Mouse (Mus musculus) lung, embryonic 14.5 days (tissue): Measurements from ENCODE around the gene Sept3. TPM values are rescaled to one million over a fixed set of nuclear protein-coding genes. Genes with fewer than 3 reads are reported as not detected.

Source experiments
- ATAC-seq: fragments of 200-750 bp; cut with Nextera tagmentation; 2 replicates; pipeline ENCODE4 v1.8.0; 2017; ENCODE audit warnings: mild to moderate bottlenecking, moderate TSS enrichment, moderate library complexity; ENCODE audit not compliant: insufficient read depth
- DNase-seq: peaks from one replicate; pipeline ENCODE4 v3.0.0-alpha.2; 2015
- H3K27ac ChIP-seq: fragments of 300-500 bp; sonication (generic); 2 replicates; pipeline ENCODE4 v1.5.1; 2014; ENCODE audit warnings: low read depth, mild to moderate bottlenecking, moderate library complexity
- H3K27me3 ChIP-seq: fragments of 300-500 bp; sonication (generic); 2 replicates; pipeline ENCODE4 v1.6.1; 2014; ENCODE audit warnings: low read length, control low read depth; ENCODE audit not compliant: insufficient read depth
- H3K36me3 ChIP-seq: fragments of 300-500 bp; sonication (generic); 2 replicates; pipeline ENCODE4 v1.6.1; 2014; ENCODE audit warnings: control low read depth; ENCODE audit not compliant: insufficient read depth
- H3K4me1 ChIP-seq: fragments of 300-500 bp; sonication (generic); 2 replicates; pipeline ENCODE4 v1.6.1; 2014; ENCODE audit warnings: antibody characterized with exemption, control low read depth; ENCODE audit not compliant: insufficient read depth
- H3K4me2 ChIP-seq: fragments of 300-500 bp; sonication (generic); 2 replicates; pipeline ENCODE4 v1.6.1; 2014; ENCODE audit warnings: mild to moderate bottlenecking
- H3K4me3 ChIP-seq: fragments of 300-500 bp; sonication (generic); 2 replicates; pipeline ENCODE4 v1.5.1; 2014; ENCODE audit warnings: low read depth, low read length
- H3K9ac ChIP-seq: fragments of 300-500 bp; sonication (generic); 2 replicates; pipeline ENCODE4 v1.6.1; 2014
- H3K9me3 ChIP-seq: fragments of 300-500 bp; sonication (generic); 2 replicates; pipeline ENCODE4 v1.6.1; 2016; ENCODE audit warnings: low read depth, low read length, control low read depth
- CTCF ChIP-seq: IDR thresholded peaks from 2 replicates; pipeline ENCODE4 v1.5.1; 2016; ENCODE audit warnings: antibody characterized with exemption, low read depth
- WGBS: fragments of 180-500 bp; shearing (Covaris S2); extraction: QIAGEN DNeasy Blood & Tissue Kit; methylation state at CpG from one replicate; pipeline ENCODE4 v1.1.7; 2014; 5-methylcytosine and 5-hydroxymethylcytosine counted together
- polyA plus RNA-seq: library from polyadenylated mRNA; unstranded; fragments of >200 nt; fragmentation: Nextera tagmentation; extraction: Ambion mirVana; gene quantifications from 2 replicates; pipeline ENCODE4 v1.2.1, GENCODE M21; 2014

Gene Sept3
- 8.1 and 8.7 TPM in 2 replicates for polyA plus RNA-seq

- 29% methylated on average over 6 of the region's 6 CpGs for WGBS
- Histone ChIP-seq H3K27ac (no peak within 1 kb of the TSS), H3K9ac (peak within 1 kb of the TSS; percentile 55), H3K36me3 (no peaks in the 10 kb centered on the region), H3K4me3 (peak within 1 kb of the TSS; percentile 58), H3K4me2 (peak within 1 kb of the TSS; percentile 97), H3K27me3 (peaks cover 26% of the 10 kb centered on the region), H3K9me3 (no peaks in the 10 kb centered on the region), H3K4me1 (0 out of 2 replicates have a peak, but pooled peaks cover 6% of the 10 kb centered on the region)
- DNase-seq (no peak), ATAC-seq (no peak)
- TF ChIP-seq CTCF: no peak
These were observed at the start of gene Sept3 for GRCm38 (mm10) chr15:82274593-82274926. TSS of gene Sept3 (plus strand) at chr15:82274893.

DNA sequence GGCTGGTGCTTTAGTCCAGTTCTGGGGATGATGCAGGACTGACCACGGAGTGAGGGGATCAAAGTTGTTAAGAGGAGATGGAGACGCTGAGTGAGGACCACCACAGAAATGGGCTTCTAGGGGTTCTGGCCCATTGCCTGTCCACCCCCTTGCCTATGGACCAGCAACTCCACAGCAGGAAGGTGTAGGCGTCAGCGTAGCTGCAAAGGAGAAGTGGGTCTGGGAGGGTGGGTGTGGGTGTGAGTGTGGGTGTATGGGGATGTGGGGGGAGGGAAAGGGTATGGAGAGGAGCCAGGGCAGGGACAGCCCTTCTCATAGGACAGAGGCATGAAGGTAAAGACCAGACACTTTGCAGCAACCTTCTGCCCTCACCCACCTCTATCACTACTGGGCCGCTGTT is 48.9 kb upstream of the Sept3 start:
- H3K27me3 ChIP-seq: peaks cover 29% of the 10 kb centered on the region
- no peaks in the 10 kb centered on the region for H3K9me3 ChIP-seq
- no peak overlapping the region for H3K9ac ChIP-seq
- no peaks in the 10 kb centered on the region for H3K36me3 ChIP-seq
- DNase-seq: no peak
- H3K4me3 ChIP-seq: no peak overlapping the region
- WGBS: 89% methylated on average over 5 of the region's 5 CpGs
- H3K27ac ChIP-seq: no peak overlapping the region
- H3K4me1 ChIP-seq: peaks cover 4% of the 10 kb centered on the region; the same call in 1 of the 2 replicates
- no peak overlapping the region for H3K4me2 ChIP-seq
- TF ChIP-seq CTCF: no peak
- no peak for ATAC-seq

DNA sequence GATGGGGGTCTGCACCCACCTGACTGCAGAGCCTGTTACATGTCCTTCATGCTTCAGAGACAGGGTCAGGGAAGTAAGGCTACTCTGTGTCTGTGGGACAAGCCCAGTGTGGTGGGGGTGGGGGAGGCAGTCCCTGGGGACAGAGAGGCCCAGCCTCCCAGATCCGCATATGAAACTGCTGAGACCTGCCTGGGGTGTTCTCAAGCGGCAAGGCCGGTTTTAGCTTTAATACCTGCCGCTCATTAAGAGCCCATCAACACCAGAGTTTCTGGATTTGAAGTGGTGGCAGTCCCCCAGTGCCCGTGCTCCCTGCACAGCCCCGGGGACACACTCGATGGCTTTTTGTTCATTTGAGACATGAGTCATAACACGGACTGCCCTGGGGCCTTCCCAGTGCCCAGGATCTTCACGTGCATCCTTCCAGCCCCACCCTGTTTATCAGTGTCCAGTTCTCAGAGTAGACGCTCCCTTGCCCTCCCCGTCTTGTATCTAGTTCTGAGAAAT is 45.1 kb upstream of the Sept3 start:
- Histone ChIP-seq H3K9me3 (no peaks in the 10 kb centered on the region), H3K36me3 (peaks cover 6% of the 10 kb centered on the region; the same call in 1 of the 2 replicates), H3K4me3 (no peak overlapping the region), H3K27ac (peak overlapping the region; percentile 32; the same call in 1 of the 2 replicates), H3K27me3 (peaks cover 8% of the 10 kb centered on the region), H3K4me2 (no peak overlapping the region), H3K9ac (no peak overlapping the region), H3K4me1 (no peaks in the 10 kb centered on the region)
- TF ChIP-seq CTCF: no peak
- 39% methylated on average over 11 of the region's 11 CpGs for WGBS
- DNase-seq (no peak), ATAC-seq (peak; percentile 32; the same call in 1 of the 2 replicates)

DNA sequence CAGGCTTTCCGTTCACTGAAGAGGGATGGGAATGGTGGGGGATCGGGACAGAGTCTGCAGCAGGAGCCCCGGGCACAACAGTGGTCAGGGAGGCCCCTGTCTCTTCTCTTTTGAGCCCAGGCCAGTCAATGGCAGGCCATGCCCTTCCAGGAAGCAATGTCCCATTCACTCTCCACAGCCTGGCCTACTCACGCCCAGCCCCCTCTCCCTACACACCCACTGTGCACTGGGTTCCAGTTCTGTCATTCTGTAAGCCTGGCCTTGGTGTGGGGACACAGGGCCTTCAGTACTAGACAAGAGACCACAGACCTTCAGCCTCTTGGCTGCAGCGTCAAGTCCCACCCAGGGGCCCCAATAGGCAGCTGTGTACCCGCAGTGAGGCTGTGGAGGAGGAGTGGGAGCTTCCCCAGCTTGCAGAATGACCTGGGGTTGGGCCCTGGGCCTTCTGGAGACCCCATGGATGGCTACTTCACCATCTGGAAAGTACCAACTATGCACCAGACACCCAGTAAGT is 44.5 kb upstream of the Sept3 start:
- Histone ChIP-seq H3K27ac (no peak overlapping the region), H3K4me3 (no peak overlapping the region), H3K9me3 (no peaks in the 10 kb centered on the region), H3K4me2 (no peak overlapping the region), H3K9ac (no peak overlapping the region), H3K27me3 (peaks cover 2% of the 10 kb centered on the region; the same call in 1 of the 2 replicates), H3K36me3 (peaks cover 6% of the 10 kb centered on the region; the same call in 1 of the 2 replicates), H3K4me1 (no peaks in the 10 kb centered on the region)
- 66% methylated on average over 6 of the region's 6 CpGs for whole genome bisulfite sequencing
- DNase-seq (no peak), ATAC-seq (no peak)
- TF ChIP-seq CTCF: no peak

DNA sequence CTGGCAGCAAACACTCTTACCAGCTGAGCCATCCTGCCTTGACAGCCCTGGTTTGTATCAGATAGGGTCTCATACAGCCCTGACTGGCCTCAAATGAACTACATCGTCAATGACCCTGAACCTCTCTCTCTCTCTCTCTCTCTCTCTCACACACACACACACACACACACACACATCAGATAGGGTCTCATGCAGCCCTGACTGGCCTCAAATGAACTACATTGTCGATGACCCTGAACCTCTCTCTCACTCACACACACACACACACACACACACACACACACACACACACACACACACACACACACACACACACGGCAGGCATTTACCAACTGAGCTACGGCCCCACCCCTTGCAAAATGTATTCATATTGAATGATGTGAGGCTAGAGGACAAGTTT is 43.6 kb upstream of the Sept3 start:
- Histone ChIP-seq H3K27ac (no peak overlapping the region), H3K36me3 (peaks cover 6% of the 10 kb centered on the region; the same call in 1 of the 2 replicates), H3K9me3 (no peaks in the 10 kb centered on the region), H3K4me1 (no peaks in the 10 kb centered on the region), H3K27me3 (no peaks in the 10 kb centered on the region), H3K9ac (no peak overlapping the region), H3K4me2 (no peak overlapping the region), H3K4me3 (no peak overlapping the region)
- WGBS: 66% methylated on average over 4 of the region's 4 CpGs
- no peak for TF ChIP-seq CTCF
- no peak for DNase-seq
- no peak for ATAC-seq

DNA sequence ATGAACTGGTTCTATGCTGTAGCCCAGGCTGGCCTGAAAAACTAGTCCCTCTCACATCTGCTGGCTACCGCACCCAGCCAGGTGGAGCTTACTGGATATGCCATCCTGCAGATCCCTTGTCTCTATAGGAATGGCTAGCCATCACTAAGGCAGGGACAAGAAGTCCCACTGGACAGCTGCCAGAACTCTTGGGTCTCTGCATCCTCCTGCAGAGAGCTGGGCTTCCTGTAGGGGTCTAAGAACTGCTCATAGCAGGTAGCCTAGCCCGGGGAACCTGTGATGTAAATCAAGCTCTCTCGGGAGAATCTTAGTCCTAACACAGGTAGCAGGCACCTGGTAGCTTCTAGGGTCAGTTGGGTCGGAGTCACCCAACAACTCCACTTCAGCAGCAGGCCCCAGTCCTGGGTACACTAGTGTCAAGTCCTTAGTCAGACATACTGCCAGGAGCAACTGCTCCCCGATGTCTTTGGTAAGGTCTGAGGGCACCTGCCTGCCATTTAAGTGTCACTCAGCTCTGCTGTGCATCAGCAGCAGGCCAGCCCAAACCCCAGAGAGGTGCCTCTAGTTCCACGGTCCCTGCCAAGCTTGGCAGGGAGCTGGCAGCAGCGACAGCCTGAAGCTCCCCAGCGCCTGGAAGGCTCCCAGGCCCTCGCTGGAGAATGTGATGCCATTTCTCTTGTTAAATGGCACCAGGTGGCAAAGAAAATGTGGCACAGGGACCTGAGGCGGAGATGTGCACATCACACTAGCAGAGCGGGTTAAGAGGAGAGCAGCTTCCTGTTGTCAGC is 42.9 kb upstream of the Sept3 start:
- ATAC-seq: no peak
- WGBS: 61% methylated on average over 11 of the region's 11 CpGs
- no peaks in the 10 kb centered on the region for H3K27me3 ChIP-seq
- H3K4me1 ChIP-seq: no peaks in the 10 kb centered on the region
- no peak overlapping the region for H3K4me3 ChIP-seq
- DNase-seq: peak; percentile 63
- H3K4me2 ChIP-seq: no peak overlapping the region
- no peaks in the 10 kb centered on the region for H3K9me3 ChIP-seq
- H3K36me3 ChIP-seq: peaks cover 7% of the 10 kb centered on the region; the same call in 1 of the 2 replicates
- H3K9ac ChIP-seq: no peak overlapping the region
- TF ChIP-seq CTCF: no peak
- H3K27ac ChIP-seq: no peak overlapping the region

DNA sequence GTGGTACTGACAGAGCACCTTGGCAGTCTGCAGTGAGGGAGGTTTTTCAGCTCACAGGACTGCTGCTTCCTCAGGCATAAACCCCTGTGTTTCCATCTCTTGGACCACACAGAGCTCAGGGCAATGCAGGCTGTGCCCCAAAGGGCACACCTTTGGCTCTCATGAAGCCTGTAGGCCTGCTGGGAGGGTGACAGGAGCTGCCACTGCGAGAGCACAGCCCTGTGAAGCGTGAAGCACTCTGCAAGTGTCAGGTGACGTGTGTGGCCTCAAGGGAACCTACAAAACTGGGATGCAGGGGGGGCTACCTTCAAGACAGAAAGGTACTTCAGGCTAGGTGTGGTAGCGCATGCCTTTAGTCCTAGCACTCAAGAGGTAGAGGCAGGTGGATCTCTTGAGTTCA is 42.0 kb upstream of the Sept3 start:
- Histone ChIP-seq H3K4me1 (no peaks in the 10 kb centered on the region), H3K4me2 (no peak overlapping the region), H3K9me3 (no peaks in the 10 kb centered on the region), H3K36me3 (peaks cover 10% of the 10 kb centered on the region; the same call in 1 of the 2 replicates), H3K27me3 (no peaks in the 10 kb centered on the region), H3K9ac (no peak overlapping the region), H3K27ac (no peak overlapping the region), H3K4me3 (no peak overlapping the region)
- no peak for TF ChIP-seq CTCF
- ATAC-seq (no peak), DNase-seq (no peak)
- 65% methylated on average over 4 of the region's 4 CpGs for WGBS
